Mouse (Mus musculus) liver, embryonic 14.5 days (tissue): ENCODE measurements around the gene Arsb. TPM values are rescaled to one million over a fixed set of nuclear protein-coding genes. Genes with fewer than 3 reads are reported as not detected.

Source experiments
- ATAC-seq: fragments of 200-750 bp; cut with Nextera tagmentation; 2 replicates; pipeline ENCODE4 v1.8.0; 2017; ENCODE audit warnings: moderate number of reproducible peaks, mild to moderate bottlenecking, moderate library complexity; ENCODE audit not compliant: insufficient read depth
- DNase-seq, 3 experiments: peaks; one replicate each; pipeline ENCODE4 v3.0.0-alpha.2; 2012 to 2013; ENCODE audit warnings: low read depth in 3 of 3, low spot score in 3 of 3
- H3K27ac ChIP-seq: fragments of 300-500 bp; sonication (generic); 2 replicates; pipeline ENCODE4 v1.5.1; 2014; ENCODE audit warnings: moderate library complexity, mild to moderate bottlenecking, control low read depth, inconsistent platforms
- H3K27me3 ChIP-seq: fragments of 300-500 bp; sonication (generic); 2 replicates; pipeline ENCODE4 v1.6.1; 2014; ENCODE audit warnings: mild to moderate bottlenecking, low read length, moderate library complexity; ENCODE audit not compliant: control insufficient read depth, insufficient read depth
- H3K36me3 ChIP-seq: fragments of 300-500 bp; sonication (generic); replicated peaks from 2 replicates; pipeline ENCODE4 v1.6.1; 2014; ENCODE audit warnings: low read depth; ENCODE audit not compliant: control insufficient read depth, insufficient read depth
- H3K4me1 ChIP-seq, 2 experiments: fragments of 200-500 bp in 1 of 2; fragments of 300-500 bp in 1 of 2; sonication (generic) in 1 of 2; replicated peaks; 2 replicates each; pipeline ENCODE4 v1.6.1; 2012 to 2014; ENCODE audit warnings: antibody characterized with exemption in 1 of 2, inconsistent platforms in 1 of 2, low read length in 1 of 2; ENCODE audit not compliant: control insufficient read depth in 2 of 2, insufficient read depth in 2 of 2
- H3K4me2 ChIP-seq: fragments of 300-500 bp; sonication (generic); 2 replicates; pipeline ENCODE4 v1.6.1; 2014; ENCODE audit warnings: low read depth, mild to moderate bottlenecking, control low read depth, moderate library complexity
- H3K4me3 ChIP-seq, 2 experiments: fragments of 200-500 bp in 1 of 2; fragments of 300-500 bp in 1 of 2; sonication (generic) in 1 of 2; 2 replicates each; pipeline ENCODE4 v1.5.1; 2012 to 2014; ENCODE audit warnings: low read depth in 2 of 2, low read length in 2 of 2, mild to moderate bottlenecking in 2 of 2, control low read depth in 1 of 2, inconsistent platforms in 1 of 2, moderate library complexity in 1 of 2; ENCODE audit not compliant: insufficient read depth in 1 of 2
- H3K9ac ChIP-seq: fragments of 300-500 bp; sonication (generic); replicated peaks from 2 replicates; pipeline ENCODE4 v1.6.1; 2014; ENCODE audit warnings: mild to moderate bottlenecking, control low read depth, moderate library complexity
- H3K9me3 ChIP-seq: fragments of 300-500 bp; sonication (generic); 2 replicates; pipeline ENCODE4 v1.6.1; 2016; ENCODE audit warnings: low read length, mixed read lengths; ENCODE audit not compliant: control insufficient read depth
- CTCF ChIP-seq: IDR thresholded peaks from 2 replicates; pipeline ENCODE4 v1.5.1; 2016; ENCODE audit warnings: antibody characterized with exemption, low read depth, control low read depth
- EP300 ChIP-seq: IDR thresholded peaks from 2 replicates; pipeline ENCODE4 v1.6.1; 2016; ENCODE audit warnings: antibody characterized with exemption, low read depth
- WGBS: fragments of 180-500 bp; shearing (Covaris S2); extraction: QIAGEN DNeasy Blood & Tissue Kit; methylation state at CpG from one replicate; pipeline ENCODE4 v1.1.7; 2014; ENCODE audit not compliant: insufficient replicate concordance; 5-methylcytosine and 5-hydroxymethylcytosine counted together
- polyA plus RNA-seq, 2 experiments: library from polyadenylated mRNA; depleted of rRNA in 1 of 2; stranded (reverse) in 1 of 2; unstranded in 1 of 2; fragments of >200 nt; fragmentation: Nextera tagmentation in 1 of 2; extraction: Ambion mirVana in 1 of 2; gene quantifications; 2 replicates each; pipeline versions ENCODE4 v1.2.1 to v1.2.3; 2012 to 2014

The Arsb gene
- polyA plus RNA-seq, 2 experiments, result 2.8 to 4.0 TPM

- WGBS, result 69% methylated on average over 2 of the region's 2 CpGs
- H3K4me3 ChIP-seq, result no peak overlapping the region
- H3K27ac ChIP-seq, result no peak overlapping the region
- no peak for DNase-seq
- TF ChIP-seq CTCF (no peak), EP300 (no peak)
- H3K27me3 ChIP-seq, result no peaks in the 10 kb centered on the region
- no peaks in the 10 kb centered on the region for H3K36me3 ChIP-seq
- ATAC-seq, result no peak
- H3K9ac ChIP-seq, result no peak overlapping the region
- H3K4me1 ChIP-seq, result no peaks in the 10 kb centered on the region
- no peak overlapping the region for H3K4me2 ChIP-seq
- H3K9me3 ChIP-seq, result no peaks in the 10 kb centered on the region
Observed at GRCm38 (mm10) chr13:93902126-93902525, 130.7 kb downstream of the Arsb start.

DNA sequence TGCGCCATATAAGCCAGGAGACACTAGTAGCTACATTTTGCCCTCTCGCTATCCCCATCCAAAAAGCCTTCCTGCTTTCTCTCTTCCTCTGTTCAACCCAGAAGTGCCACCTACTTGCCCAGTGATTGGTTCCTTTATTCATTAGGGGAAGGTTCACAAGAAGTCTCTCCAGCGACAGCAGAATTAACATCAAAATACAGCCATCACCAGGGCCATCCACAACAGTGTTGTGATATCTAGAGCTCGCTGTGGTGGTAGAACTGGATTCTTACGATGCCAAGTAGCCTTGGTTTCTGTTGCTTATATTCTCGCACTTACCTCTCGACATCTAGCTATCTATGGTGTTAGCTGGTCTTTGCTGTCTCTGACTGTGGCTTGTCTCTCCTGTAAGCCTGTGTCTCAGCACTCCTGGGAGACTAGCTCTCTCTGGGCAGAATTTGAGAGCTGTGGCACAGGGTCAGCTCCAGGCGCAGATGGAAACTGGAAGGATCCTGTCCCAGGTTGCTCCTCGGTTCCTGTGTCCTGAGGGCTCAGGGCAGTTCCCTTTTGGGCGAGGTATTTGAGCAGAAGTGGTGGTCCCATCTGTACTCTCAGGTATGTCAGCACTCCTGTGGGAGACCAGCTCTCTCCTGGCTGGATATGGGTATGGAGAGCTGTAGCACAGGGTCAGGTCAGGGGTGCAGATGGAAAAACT lies 135.3 kb downstream of the Arsb start:
- Histone ChIP-seq H3K36me3 (no peaks in the 10 kb centered on the region), H3K4me2 (no peak overlapping the region), H3K4me1 (no peaks in the 10 kb centered on the region), H3K27me3 (no peaks in the 10 kb centered on the region), H3K27ac (no peak overlapping the region), H3K4me3 (no peak overlapping the region), H3K9me3 (no peaks in the 10 kb centered on the region), H3K9ac (no peak overlapping the region)
- TF ChIP-seq EP300 (no peak), CTCF (no peak)
- ATAC-seq (no peak), DNase-seq (no peak)
- 66% methylated on average over 10 of the region's 10 CpGs for WGBS

- Histone ChIP-seq H3K27me3 (no peaks in the 10 kb centered on the region), H3K9ac (no peak overlapping the region), H3K4me2 (no peak overlapping the region), H3K36me3 (no peaks in the 10 kb centered on the region), H3K4me1 (no peaks in the 10 kb centered on the region), H3K4me3 (no peak overlapping the region), H3K27ac (no peak overlapping the region), H3K9me3 (no peaks in the 10 kb centered on the region)
- DNase-seq (no peak), ATAC-seq (no peak)
- WGBS, result 75% methylated on average over 3 of the region's 3 CpGs
- TF ChIP-seq CTCF (no peak), EP300 (no peak)
Observed at GRCm38 (mm10) chr13:93907971-93908370, 136.5 kb downstream of the Arsb start.

- no peak for DNase-seq
- no peak overlapping the region for H3K9ac ChIP-seq
- no peak overlapping the region for H3K4me2 ChIP-seq
- H3K9me3 ChIP-seq, result no peaks in the 10 kb centered on the region
- 49% methylated on average over 5 of the region's 5 CpGs for WGBS
- no peak overlapping the region for H3K27ac ChIP-seq
- TF ChIP-seq EP300, result no peak
- no peak for TF ChIP-seq CTCF
- H3K4me1 ChIP-seq, result no peaks in the 10 kb centered on the region
- no peak for ATAC-seq
- H3K27me3 ChIP-seq, result no peaks in the 10 kb centered on the region
- H3K36me3 ChIP-seq, result no peaks in the 10 kb centered on the region
- H3K4me3 ChIP-seq, result no peak overlapping the region
Observed at GRCm38 (mm10) chr13:93909847-93910246, 138.4 kb downstream of the Arsb start.

GRCm38 (mm10) chr13:93911037-93911436 lies 139.6 kb downstream of the Arsb start:
- Histone ChIP-seq H3K36me3 (no peaks in the 10 kb centered on the region), H3K4me3 (no peak overlapping the region), H3K27me3 (no peaks in the 10 kb centered on the region), H3K9me3 (no peaks in the 10 kb centered on the region), H3K9ac (no peak overlapping the region), H3K27ac (no peak overlapping the region), H3K4me2 (no peak overlapping the region), H3K4me1 (no peaks in the 10 kb centered on the region; a peak in 1 of 4 replicates)
- 56% methylated on average over 7 of the region's 7 CpGs for WGBS
- DNase-seq (no peak), ATAC-seq (no peak)
- TF ChIP-seq CTCF (no peak), EP300 (no peak)
